Mouse (Mus musculus): ENCODE results near the gene Zfp362.

Zfp362 gene

DNA sequence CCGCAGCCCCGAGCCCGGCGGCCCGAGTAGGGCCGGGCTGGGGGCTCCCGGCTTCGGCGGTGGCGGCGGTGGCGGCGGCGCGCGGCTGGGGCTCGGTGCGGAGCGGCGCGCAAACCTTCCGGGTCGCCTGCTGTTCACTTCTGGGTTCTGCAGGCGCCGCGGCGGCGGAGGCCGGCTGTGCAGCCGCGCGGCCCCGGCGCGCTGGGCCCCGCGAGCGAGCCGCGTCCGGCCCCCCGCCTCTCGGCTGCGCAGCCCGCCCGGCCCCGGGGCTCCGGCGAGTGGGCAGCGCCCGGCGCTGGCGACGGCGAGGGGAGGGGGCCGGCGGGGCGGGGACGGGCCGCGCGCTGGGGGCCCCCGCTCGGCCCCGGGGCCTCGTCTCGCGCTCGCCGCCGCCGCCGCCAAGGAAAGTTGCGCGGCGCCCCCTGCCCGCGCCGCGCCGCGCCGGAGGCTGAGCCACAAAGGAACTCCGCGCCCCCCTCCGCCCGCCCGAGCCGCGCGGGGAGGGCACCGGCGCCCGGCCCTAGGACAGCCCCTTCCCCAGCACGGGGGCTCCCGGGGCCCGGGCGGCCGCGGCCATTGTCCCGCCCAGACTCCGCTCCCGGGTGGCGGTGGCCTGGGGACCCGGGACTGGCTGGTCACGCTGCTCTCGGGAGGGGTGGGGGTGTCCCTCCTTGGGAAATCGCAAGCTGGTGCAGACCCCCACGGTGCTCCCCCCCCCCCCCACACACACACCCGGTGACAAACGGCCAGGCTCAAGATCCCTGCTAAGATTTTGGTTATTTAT is at the start of gene Zfp362:
Gene Zfp362, minus strand, starts transcription at position 3 of the 784 bp plus-strand sequence.
- peak; percentile 57 for DNase-seq (ENCODE audit: inconsistent ontology term)

DNA sequence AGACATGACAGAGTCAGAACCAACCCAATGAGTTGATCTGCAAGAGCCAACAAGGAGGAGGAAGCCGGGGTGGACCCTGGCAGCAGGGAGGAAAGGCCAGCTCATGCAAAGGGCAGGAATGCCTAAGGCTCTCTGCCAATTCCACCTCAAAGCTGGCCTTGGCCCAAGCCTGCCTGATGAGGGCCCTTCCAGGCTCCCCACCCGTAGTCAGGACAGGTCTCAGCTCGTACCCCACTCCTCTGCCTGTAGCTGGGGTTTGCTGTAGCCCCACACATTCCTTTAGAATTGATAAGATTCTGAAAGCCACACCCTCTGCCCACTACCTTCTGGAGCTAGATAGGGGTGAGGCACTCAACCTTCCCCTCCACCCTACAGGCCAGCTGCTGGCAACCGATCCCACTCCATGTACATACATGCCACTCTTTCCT is 49.8 kb upstream of the Zfp362 start:
- DNase-seq (ENCODE audit: inconsistent ontology term): peak; percentile 75

DNA sequence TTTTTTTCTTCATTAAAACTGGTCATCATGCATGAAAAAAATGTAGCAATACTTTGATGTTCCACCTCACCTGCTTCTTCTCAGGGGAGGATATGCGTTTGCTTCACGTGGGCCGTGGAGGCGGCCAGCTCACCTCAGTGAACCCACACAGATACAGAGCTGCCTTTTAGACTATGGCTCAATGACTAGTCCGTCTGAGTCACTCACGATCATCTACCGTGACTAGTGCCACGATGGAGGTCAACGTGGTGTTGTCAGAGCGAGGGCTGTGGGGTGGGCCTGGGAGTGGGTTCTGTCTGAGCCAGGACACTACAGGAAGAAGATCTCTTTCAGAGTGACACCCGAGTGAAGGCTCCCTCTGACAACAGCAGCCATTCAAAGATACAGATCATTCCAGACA is 47.3 kb upstream of the Zfp362 start:
- peak; percentile 46 for DNase-seq (ENCODE audit: inconsistent ontology term)

DNA sequence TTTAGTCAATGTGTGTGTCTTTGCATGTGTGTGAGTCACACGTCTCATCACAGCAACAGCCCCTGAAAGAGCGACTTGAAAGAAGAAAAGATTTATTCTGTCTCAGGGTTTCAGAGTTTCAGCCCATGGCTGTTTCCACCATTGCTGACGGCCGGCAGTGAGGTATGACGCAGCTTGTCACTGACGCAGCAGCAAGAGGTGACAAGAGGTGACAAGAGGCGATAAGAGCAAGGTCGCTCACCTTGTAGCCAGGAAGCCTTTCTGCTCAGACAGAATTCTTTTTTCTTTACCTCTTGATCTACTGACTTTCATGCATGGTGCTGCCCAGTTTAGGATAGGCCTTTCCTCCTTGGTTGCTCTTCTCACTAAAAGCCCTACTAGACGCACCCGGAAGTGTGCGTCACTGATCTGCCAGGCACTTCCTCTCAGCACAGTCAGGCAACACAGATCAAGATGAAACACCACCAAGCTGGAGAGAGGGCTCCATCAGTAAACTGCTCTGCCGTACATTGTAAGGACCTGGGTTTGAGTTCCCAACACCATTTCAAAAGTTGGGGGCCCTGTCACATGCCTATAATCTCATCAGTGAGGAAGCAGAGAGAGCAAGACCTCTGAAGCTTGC is 46.5 kb upstream of the Zfp362 start:
- no peak for DNase-seq (ENCODE audit: inconsistent ontology term)

DNA sequence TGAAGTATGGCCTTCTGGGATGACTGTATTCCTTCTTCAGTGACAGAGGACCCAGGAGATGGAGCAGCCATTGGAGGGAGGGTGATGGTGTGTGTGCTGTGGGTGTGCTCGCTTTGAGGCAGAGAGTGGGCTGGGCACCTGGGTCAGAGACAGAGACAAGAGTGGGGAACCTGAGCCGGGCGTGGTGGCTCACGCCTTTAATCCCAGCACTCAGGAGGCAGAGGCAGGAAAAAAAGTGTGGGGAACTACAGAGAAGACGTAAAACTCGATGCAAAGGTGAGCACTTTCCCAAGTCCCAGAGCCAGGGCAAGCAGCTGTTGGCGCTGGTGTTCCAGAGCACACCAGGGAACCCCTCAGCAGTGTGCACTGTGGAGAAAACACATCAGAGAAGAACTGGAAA is 43.8 kb upstream of the Zfp362 start:
- DNase-seq (ENCODE audit: inconsistent ontology term): no peak

DNA sequence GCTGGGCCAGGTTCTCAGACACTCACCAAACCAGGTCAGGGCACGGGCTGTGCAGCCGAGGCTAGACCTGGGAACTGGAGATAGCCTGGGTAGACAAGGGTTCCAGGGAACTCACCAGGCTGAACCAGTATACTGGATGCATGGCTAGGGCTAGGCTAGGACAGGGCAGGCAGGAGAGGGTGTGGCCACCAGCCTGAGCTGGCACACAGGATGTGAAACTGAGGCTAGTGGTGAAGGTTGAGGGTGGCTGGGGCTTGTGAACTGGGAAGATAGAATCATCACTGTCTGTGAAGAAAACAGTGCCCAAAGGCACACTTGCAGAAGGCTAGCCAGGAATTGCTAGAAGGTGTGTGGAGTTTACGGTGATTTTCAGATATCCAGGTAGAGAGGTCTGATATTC is 43.1 kb upstream of the Zfp362 start:
- DNase-seq (ENCODE audit: inconsistent ontology term): no peak

DNA sequence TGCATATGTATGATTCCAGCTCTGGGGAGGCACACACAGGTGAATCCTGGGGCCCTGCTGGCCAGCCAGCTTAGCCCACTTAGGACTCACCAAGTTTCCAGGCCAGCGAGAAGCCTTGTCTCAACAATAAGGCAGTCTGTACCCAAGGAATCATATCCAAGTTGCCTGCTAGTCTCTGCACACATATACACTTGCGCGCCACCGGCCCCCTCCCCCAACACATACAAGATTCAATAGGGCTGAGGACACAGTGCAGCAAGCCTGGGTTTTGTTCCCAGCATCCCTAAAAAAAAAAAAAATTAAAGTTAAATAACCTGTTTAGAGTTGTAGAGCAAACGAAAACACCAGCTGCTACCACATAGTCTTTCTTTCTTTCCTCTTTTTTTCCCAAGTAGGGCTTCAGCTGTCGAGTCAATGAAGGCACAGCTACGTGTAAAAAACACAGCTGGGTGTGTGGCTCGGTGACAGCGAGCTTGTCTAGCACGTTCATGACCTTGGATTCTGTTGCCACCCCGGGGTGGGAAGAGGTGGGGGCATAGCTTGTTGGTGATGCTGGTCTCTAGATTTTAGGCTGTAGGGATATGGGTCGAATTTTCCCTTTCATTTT is 39.6 kb upstream of the Zfp362 start:
- no peak for DNase-seq (ENCODE audit: inconsistent ontology term)

DNA sequence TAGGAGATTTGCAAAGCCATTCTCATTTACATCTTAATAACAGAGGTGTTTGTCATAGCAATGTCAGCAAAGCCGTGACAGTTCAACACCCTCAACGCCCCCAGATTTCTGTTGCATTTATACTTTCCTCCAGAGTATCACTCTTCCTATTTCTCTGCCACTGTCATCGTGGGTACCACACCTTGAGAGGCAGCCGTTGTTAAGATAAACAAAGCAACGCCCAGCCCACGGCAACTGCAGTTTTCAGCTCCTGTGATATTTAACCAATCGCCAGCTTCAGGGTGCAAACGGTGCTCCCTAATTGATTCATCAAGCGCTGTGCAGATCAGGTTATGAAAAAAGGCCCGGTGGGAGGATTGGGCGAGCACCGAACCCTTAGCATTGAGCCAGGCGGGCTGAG is 38.7 kb upstream of the Zfp362 start:
- no peak for DNase-seq (ENCODE audit: inconsistent ontology term)

DNA sequence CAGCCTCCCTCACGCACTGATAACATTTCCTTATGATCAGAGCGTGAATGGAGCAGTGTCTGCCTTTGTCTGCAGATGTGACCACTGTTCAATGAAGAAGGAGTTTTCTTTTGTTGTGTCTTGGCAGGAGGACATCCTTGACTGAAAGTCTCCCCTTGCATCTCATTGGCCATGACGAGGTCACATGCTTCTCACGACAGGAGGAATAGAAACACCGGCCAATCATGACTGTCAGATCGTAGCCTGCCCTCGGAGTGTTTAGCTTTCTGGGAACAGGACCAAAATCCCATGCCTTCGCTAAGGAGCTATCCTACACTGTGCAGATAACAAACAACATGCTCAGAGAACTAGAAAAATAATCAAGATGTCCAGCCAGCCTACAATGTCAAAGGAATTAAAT is 35.4 kb upstream of the Zfp362 start:
- no peak for DNase-seq (ENCODE audit: inconsistent ontology term)

DNA sequence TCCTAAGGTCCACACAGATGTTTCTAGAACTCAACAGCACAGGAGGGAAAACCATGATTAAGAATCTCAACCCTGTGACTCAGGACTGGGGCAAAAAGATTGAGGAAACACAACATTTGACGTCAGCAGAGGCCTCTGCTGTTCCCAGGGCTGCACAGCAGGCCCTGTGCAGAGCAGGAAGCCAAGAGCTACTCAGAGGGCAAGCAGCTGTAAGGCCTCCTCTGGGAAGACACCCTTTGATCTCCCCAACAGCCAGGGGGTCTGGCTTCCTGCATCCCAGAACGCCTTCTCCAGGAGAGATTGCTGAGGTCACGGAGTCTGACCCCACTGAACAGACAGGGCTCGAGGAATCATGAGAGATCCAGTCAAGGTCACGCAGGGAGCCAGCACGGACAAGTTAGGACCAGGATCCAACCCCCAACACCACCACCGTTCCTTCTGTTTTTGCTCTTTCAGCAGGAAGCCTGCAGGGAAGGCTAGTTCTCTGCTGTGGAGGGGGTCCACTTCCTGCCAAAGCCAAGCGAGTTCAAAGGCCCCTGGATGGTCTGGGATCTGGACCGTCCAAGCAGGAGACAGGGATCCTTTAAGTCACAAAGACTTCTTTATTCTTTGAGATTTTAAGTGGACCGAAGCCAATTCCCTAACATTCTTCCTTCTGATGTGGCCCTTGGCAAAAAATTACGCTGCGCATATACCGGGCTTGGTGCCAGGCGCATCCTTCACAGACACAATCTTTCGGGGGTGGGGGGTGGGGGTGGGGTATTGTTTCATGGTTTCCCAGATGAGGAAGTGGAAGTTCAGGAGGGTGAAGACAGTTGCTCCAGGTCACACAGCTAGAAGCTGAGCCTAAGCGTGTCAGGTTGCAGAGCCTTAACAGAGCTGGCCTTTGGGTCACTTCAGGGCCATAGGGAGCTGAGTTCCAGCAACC is 34.2 kb upstream of the Zfp362 start:
- DNase-seq (ENCODE audit: inconsistent ontology term): peak; percentile 63

DNA sequence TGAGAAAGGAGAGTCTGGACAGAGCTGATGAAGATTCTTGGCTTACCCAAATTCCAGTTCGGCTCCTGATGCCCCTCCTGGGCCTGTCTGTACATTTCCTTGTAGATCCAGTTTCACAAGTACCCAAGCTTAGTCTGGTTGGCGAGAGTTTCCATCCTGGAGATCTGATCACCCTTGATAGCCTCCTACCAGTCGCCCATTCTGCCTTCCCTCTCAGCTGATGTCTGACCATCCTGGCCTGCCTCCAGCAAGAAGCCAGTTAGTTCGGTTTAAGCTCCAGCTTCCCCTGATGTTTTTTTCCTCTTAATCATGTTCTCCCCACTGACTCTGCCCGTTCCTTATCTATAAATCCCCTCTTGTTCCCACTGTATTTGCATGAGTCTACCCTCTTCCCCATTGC is 32.4 kb upstream of the Zfp362 start:
- no peak for DNase-seq (ENCODE audit: inconsistent ontology term)

DNA sequence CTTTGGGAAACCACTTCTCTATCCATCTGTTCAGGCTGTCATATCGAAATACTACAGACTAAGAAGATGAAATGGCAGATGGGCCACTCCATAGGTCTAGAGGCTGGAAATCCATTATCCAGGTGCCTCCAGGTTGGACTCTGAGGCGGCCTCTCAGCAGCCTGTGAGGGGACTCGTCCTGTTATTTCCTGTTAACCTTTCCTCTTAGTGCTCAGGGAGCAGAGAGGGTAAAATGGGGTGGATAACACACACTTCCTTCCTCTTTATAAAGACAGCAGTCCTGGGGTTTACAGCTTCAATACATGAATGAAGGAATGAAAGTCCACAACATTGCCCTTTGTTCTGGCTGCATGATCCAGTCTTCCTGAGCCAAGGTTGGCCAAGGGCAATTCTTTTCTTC is 18.3 kb upstream of the Zfp362 start:
- no peak for DNase-seq (ENCODE audit: inconsistent ontology term)

DNA sequence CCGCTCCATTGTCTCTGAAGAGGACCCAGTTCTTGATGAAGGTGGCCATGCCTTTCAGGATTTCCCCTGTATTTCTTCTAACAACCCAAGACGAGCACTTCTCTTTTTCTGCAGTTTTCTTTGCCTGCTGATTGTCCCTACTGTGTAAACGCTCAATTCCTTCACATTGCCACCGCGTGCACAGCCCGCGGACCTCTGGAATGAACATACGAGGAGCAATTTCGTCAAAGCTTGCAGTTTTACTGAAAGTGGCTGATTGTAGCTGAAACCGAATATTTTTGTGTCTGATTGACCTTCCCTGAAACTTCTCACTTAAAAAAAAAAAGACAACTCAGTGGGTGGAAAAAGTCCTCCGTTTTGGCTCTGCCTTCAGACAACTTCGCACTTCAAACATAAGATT is 14.7 kb upstream of the Zfp362 start:
- no peak for DNase-seq (ENCODE audit: inconsistent ontology term)

DNA sequence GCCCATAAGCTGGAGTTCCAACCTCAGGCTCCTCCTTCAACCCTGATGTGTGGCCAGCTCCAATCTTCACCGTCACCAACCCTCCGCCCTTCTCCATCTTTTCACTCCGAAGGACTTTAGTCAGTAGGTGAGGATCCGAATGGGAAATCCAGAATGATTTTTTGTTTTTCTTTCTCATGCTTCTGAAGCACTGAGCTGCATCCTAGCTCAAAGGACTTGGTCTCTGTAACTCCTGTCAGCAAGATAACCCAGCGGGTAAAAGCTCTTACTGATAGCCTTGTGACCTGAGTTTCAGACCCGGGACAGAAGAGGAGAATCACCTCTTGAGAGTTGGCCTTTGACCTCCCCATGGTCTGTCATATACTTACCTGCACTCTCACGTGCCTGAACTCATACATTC is 11.2 kb upstream of the Zfp362 start:
- no peak for DNase-seq (ENCODE audit: inconsistent ontology term)

DNA sequence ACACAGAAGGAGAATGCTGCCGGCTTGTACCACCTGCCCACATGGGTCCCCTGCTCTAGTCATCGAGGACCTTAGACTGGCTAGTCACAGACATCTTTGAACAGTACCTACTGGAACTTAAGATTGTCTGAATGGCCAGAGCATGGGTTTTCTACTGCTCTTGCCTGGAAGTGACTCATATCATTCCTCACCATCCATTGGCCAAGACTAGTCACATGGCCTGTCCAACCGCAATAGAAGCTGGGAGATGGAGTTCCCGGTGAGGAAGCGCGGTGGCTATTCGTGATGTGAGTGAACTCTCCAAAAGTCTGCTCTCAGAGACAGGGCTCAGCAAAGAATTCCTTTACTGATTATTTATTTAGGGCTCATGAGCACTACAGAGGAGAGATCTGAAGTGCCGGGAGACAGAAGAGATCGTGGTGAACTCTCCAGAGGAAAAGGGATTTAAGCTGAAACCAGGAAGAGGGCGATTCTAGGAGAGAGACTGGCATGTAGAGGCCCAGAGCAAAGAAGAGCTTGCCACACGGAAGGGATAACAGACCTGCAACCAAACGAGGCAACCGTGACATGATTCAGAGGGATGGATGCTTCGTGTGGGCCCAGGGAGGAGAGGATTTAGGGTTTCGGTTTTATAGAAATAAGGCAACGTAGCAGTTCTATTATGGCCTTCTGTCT is 5.7 kb upstream of the Zfp362 start:
- peak; percentile 90 for DNase-seq (ENCODE audit: inconsistent ontology term)

DNA sequence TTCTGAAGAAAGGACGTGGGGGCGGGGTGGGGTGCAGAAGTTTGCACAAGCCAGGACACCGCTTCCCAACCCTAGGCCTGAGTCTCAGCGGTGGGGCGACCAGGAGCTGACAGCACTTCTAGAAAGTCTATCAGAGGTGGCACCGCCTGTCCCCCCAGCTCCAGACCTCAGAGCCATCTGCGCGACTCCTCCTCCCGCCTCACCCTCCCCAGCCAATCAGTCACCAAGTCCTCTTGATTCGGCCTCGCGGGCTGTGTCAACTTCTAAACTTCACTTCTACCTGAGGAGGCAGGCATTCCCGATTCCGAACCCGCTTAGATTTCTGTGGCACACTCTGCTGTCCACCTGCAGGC is 958 bp upstream of the Zfp362 start:
- DNase-seq (ENCODE audit: inconsistent ontology term): peak; percentile 75

DNA sequence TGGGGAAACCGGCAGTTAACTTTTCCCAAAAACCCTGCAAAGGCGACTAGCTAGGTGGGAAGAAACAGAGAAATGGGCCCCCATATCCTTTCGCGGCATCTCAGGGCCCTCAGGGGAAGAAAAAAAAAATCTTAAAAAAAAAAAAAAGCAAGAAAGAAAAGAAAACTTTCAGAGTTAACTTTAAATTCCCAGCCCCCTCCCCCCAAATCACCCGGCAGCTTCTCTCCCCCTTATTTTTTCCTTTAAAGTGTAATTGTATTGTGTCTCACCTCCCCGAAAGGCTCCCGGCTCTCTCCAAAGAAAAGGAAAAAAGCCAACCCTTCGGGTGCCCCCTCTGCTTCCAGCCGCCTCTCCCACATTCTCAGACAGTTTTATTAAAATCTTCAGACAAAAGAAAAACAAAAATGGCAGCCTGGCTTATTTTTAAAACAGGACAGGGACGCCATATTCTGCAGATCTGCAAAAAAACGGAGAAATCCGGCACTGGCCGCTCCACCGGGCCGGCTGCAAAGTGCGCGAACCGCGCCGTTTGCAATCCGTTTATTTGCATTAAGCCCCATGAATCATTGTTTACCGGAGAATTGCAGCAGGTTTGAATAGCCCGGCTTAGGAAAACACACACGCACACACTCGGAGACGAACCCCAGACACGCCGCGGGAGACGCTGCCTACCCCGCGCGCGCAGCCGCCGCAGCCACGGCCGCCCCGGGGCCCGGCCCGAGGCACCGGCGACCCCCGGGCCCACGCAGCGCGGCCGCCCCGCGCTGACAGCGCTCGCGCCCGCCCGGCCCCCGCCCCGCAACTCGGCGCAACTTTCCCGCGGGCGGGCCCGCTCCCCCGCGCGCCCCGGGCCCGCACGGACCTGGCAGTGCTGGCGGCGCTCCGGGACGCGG is 449 bp downstream of the Zfp362 start:
- peak; percentile 50 for DNase-seq (ENCODE audit: inconsistent ontology term)

DNA sequence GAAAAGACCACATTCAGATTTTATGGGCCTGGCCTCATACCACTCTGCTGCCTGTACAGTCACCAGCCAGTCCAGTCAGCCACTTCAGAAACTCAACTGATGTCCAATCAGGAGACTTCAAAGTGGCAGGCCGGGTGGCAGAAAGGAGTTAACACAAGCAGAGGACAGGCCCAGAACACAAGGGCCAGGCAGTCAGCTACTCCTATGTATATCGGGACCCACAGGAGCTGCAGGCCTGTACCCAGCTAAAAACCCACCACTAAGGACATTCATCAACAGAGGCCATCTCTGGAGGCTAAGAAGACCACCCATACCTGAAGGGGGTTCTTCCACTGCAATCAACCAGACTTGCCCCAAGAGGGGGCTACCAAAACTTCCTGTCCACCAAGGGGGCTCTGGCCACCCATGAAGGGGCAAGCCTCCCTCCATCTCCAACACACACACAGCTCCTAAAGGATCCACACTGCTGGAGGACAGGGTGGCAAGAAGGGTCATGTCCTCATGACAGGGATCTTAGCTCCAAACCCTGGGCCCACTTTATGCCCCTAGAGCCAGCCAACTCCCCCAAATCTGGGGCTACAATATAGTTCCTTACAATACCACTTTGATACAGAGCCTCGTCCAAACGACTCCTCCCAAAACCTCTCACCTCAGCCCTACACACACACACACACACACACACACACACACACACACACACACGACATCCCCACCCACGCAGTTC is 1.3 kb downstream of the Zfp362 start:
- peak; percentile 39 for DNase-seq (ENCODE audit: inconsistent ontology term)

DNA sequence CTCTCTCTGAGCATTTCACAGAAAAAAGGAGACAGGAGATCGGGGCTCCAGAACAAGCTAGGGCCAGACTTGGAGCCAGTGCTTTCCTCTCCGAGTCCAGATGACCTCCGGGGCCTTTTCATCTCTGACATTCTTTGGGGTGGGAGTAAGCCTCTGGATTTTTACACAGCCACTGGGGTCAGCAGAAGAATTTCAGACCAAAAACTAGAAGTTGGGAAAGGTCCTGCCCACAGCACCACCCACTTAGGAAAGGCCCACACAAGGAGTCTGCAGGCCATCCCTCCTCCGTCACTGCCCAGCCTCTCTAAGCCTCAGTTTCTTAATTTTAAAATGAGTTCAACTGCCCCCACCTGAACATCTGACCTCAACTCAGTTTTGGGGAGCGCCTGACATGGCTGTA is 2.3 kb downstream of the Zfp362 start:
- peak; percentile 68 for DNase-seq (ENCODE audit: inconsistent ontology term)

Measured in Muller cell, postnatal 12 days (primary cell).